Mouse (Mus musculus) embryonic facial prominence, embryonic 15.5 days (tissue): ENCODE measurements around the gene Sgcd. TPM values are rescaled to one million over a fixed set of nuclear protein-coding genes. Genes with fewer than 3 reads are reported as not detected.
"Not testable (repeated sequence)": the region's sequence is repeated elsewhere in the genome, so short reads cannot be mapped to it uniquely, and the experiment has no call there.

Experiments
- ATAC-seq: fragments of 200-750 bp; cut with Nextera tagmentation; 2 replicates; pipeline ENCODE4 v1.8.0; 2017; ENCODE audit warnings: low read depth, moderate TSS enrichment; ENCODE audit not compliant: insufficient number of reproducible peaks, low FRiP score, low TSS enrichment
- H3K27ac ChIP-seq: fragments of 300-500 bp; sonication (generic); replicated peaks from 2 replicates; pipeline ENCODE4 v1.5.1; 2015; ENCODE audit warnings: mild to moderate bottlenecking, inconsistent platforms
- H3K27me3 ChIP-seq: fragments of 300-500 bp; sonication (generic); 2 replicates; pipeline ENCODE4 v1.6.1; 2015; ENCODE audit warnings: inconsistent platforms
- H3K36me3 ChIP-seq: fragments of 300-500 bp; sonication (generic); 2 replicates; pipeline ENCODE4 v1.6.1; 2015; ENCODE audit warnings: mild to moderate bottlenecking, inconsistent platforms
- H3K4me1 ChIP-seq: fragments of 300-500 bp; sonication (generic); 2 replicates; pipeline ENCODE4 v1.6.1; 2015; ENCODE audit warnings: inconsistent platforms
- H3K4me2 ChIP-seq: fragments of 300-500 bp; sonication (generic); replicated peaks from 2 replicates; pipeline ENCODE4 v1.6.1; 2015; ENCODE audit warnings: mild to moderate bottlenecking, inconsistent platforms
- H3K4me3 ChIP-seq: fragments of 300-500 bp; sonication (generic); replicated peaks from 2 replicates; pipeline ENCODE4 v1.5.1; 2015; ENCODE audit warnings: mild to moderate bottlenecking, inconsistent platforms
- H3K9ac ChIP-seq: fragments of 300-500 bp; sonication (generic); 2 replicates; pipeline ENCODE4 v1.6.1; 2015; ENCODE audit warnings: inconsistent platforms
- H3K9me3 ChIP-seq: fragments of 300-500 bp; sonication (generic); replicated peaks from 2 replicates; pipeline ENCODE4 v1.6.1; 2016; ENCODE audit warnings: inconsistent platforms
- WGBS: fragments of 180-500 bp; shearing (Covaris S2); methylation state at CpG from one replicate; pipeline ENCODE4 v1.1.7; 2015; 5-methylcytosine and 5-hydroxymethylcytosine counted together
- polyA plus RNA-seq: library from polyadenylated mRNA; unstranded; fragments of >200 nt; fragmentation: Nextera tagmentation; extraction: Ambion mirVana; gene quantifications from 2 replicates; pipeline ENCODE4 v1.2.1, GENCODE M21; 2015

Sgcd gene
- polyA plus RNA-seq, 1 experiment from 2014 or later = 8.7 TPM

DNA sequence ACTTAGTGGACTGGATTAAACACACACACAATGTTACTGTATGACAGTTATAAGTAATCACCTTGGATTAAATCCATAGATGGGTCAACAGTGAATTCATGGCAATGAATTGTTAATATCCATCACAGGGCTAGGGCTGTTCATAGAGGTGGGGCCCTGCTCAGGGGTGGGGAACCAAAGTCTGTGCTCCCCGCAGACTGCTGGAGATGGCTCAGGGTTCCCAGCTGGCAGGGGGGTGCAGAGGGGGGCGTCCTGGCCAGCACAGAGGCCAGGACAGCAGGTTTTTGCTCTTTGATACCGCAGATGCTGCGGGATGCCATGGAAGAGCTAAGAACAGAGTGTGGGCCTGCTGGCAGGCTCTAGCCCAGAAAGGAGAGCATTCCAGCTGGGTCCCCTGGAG lies 378.9 kb downstream of the Sgcd start:
- H3K27me3 ChIP-seq = no peaks in the 10 kb centered on the region
- ATAC-seq = no peak
- WGBS = 83% methylated on average over 4 of the region's 4 CpGs

DNA sequence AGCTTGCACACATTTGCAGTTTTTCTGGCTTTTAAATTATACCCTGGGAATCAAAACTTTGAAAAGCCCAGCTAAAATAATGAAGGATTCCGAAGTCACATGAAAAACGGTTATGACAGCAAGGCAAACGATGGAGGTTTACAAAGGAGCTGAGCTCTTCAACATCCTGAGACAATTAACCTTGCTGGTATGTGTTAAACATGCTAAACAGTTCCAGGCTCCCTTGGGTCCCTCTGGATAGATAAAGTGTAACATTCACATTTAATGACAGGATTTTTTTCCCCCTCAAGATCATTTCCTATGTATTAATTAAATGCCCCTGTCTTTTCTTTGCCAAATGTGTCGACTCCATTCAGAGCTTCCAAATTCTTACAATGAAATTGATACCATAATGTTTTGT lies 414.1 kb downstream of the Sgcd start:
- Histone ChIP-seq H3K27ac (no peak overlapping the region), H3K27me3 (no peaks in the 10 kb centered on the region), H3K9me3 (no peaks in the 10 kb centered on the region), H3K9ac (no peak overlapping the region), H3K4me3 (no peak overlapping the region), H3K4me2 (no peak overlapping the region), H3K36me3 (no peaks in the 10 kb centered on the region), H3K4me1 (no peaks in the 10 kb centered on the region)
- WGBS = 41% methylated on average over 4 of the region's 4 CpGs
- no peak for ATAC-seq

More for the DNA sequence above, 378.9 kb downstream of the Sgcd start:
- Histone ChIP-seq H3K27ac (no peak overlapping the region), H3K9me3 (no peaks in the 10 kb centered on the region), H3K4me2 (no peak overlapping the region), H3K36me3 (no peaks in the 10 kb centered on the region), H3K4me1 (no peaks in the 10 kb centered on the region), H3K9ac (no peak overlapping the region), H3K4me3 (no peak overlapping the region)

DNA sequence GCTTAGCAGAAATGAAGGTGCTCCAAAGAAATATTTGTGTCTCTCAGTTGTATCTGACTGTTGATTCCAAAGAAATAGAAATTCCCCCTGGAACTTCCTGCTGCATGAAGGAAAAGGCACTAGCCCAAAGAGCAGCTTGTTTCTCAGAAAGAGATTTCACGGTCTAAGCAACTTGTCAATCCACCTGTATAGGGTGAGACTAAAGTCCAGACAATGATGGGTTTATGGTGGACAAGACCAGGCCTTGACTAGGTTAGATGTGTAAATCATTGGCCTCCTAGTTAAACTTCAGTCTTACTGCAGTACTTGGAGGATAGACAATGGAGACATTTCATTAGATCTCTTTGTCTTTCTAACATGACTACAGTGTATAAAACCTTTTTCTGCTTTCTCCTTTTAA lies 420.3 kb downstream of the Sgcd start:
- Histone ChIP-seq H3K27me3 (no peaks in the 10 kb centered on the region), H3K4me3 (no peak overlapping the region), H3K36me3 (no peaks in the 10 kb centered on the region), H3K4me1 (no peaks in the 10 kb centered on the region), H3K9me3 (no peaks in the 10 kb centered on the region), H3K4me2 (no peak overlapping the region), H3K27ac (no peak overlapping the region), H3K9ac (no peak overlapping the region)
- 93% methylated on average over 1 of the region's 1 CpGs for WGBS
- ATAC-seq = no peak

DNA sequence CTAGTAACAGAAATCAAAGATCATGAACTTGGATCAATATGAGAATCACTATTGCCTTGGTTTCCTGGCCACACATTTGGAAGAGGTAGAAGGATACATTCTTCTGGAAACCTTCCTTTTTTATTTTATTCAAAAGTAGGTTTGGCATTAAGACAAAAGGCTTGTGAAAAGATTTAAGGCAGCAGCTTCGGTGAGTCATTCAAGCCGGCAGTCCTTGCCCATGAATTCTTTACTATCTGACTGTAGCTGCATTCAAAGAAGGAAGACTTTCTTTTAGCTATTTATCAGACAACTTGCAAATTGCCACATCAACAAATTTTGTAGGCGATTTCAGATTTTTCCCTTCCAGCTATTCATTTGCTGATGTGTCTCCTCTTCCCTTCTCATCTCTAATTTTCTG lies 422.6 kb downstream of the Sgcd start:
- H3K9ac ChIP-seq = no peak overlapping the region
- 74% methylated on average over 3 of the region's 3 CpGs for WGBS
- H3K36me3 ChIP-seq = no peaks in the 10 kb centered on the region
- ATAC-seq = no peak
- H3K4me3 ChIP-seq = no peak overlapping the region
- H3K4me2 ChIP-seq = no peak overlapping the region
- no peak overlapping the region for H3K27ac ChIP-seq
- no peaks in the 10 kb centered on the region for H3K27me3 ChIP-seq
- no peaks in the 10 kb centered on the region for H3K9me3 ChIP-seq
- no peaks in the 10 kb centered on the region for H3K4me1 ChIP-seq

DNA sequence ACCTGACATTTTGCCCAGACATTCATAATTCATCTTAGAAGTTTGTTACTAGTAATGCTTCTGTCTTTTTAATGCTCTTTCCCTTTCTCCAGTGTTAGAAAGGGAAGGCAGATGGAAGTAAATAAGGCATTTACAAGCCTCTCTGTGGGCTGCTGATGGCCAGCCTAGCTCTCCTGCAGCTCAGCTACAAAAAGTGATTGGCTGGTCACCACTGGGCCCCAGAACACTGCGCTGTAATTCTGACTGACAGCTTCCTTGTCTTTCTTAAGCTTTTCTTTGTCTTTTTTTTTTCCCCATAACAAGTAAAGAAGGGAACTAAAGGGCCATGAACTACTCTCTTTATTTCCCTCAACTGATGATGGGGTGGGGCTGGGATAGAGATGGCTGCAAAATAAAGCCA lies 463.9 kb downstream of the Sgcd start:
- no peak overlapping the region for H3K27ac ChIP-seq
- H3K27me3 ChIP-seq = no peaks in the 10 kb centered on the region
- no peak for ATAC-seq
- H3K4me3 ChIP-seq = no peak overlapping the region
- H3K9me3 ChIP-seq = no peaks in the 10 kb centered on the region
- no peak overlapping the region for H3K9ac ChIP-seq
- H3K4me2 ChIP-seq = no peak overlapping the region
- H3K36me3 ChIP-seq = no peaks in the 10 kb centered on the region
- H3K4me1 ChIP-seq = no peaks in the 10 kb centered on the region
- WGBS = 27% methylated on average over 1 of the region's 1 CpGs

DNA sequence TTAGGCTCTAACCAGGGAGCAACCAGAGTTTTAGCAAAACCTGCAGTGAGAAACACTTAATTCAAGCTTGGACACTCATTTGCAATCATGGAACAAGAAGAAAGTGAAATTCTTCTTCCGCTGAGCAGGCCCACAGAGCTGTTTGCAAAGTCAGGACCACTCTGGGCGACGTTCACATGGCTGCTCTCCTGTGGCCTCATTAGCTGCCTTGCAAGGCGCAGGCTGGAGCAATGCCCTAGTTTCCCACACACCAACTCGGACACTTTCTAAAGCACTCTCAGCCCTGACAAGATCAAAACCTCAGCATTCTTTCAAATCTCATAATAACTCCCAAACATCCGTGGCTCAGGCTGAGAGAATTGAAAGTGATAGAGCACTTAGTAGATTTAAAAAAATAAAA lies 480.7 kb downstream of the Sgcd start:
- Histone ChIP-seq H3K27ac (no peak overlapping the region), H3K4me2 (no peak overlapping the region), H3K9ac (no peak overlapping the region), H3K27me3 (no peaks in the 10 kb centered on the region), H3K4me3 (no peak overlapping the region), H3K9me3 (no peaks in the 10 kb centered on the region), H3K4me1 (no peaks in the 10 kb centered on the region), H3K36me3 (no peaks in the 10 kb centered on the region)
- 64% methylated on average over 6 of the region's 6 CpGs for WGBS
- ATAC-seq = no peak

DNA sequence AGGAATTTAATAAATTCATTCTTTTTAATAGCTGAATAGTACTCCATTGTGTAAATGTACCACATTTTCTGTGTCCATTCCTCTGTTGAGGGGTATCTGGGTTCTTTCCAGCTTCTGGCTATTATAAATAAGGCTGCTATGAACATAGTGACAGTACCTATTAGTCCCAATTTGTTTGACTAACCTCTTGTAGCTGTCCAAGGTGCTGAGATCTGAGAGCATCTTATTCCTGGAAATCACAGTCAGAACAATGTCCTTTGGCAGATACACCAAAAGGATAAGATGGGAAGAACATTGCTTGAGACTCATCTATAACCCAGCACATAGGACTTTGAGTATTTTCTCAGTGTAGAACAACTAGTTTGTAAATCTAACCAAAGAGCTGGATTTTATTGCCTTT lies 485.5 kb downstream of the Sgcd start:
- not testable (repeated sequence) for H3K9me3 ChIP-seq, H3K9ac ChIP-seq, H3K36me3 ChIP-seq, H3K4me3 ChIP-seq, H3K4me1 ChIP-seq, ATAC-seq, H3K27ac ChIP-seq, H3K4me2 ChIP-seq, H3K27me3 ChIP-seq

DNA sequence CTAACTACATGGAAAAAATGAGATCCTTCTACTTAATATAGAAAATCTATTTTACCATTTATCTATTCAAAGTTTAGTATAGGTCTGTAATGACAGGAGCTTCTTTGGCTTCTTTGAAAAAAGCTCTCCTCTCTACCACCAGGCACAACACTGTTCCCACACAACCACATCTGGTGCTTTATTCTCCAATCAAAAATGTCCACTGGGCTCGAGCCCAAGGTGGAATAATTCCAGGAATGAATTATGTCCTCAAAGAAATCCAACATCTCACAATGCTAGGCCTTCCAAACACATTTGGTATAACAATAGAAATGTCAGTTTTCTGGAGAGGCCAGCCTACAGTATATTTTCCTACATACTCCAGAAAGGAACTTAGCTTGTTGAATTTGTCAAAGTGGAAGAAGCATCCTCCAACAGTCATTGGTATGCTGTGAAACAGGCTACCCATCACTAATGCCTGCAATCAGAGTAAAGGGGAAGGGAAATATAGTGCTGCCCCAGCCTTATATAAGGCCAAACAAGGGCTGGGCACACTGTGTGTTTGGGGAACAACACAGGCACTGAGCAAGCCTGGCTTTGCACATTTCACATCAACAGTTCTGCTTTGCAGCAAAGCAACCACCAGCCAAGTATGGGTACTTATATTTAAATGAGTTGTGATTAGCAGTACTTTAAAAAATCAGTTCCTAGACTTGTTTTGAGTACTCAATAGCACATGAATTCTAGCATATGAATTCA lies 515.1 kb downstream of the Sgcd start:
- H3K27me3 ChIP-seq = no peaks in the 10 kb centered on the region
- no peak for ATAC-seq
- no peak overlapping the region for H3K4me2 ChIP-seq
- H3K9me3 ChIP-seq = no peaks in the 10 kb centered on the region
- H3K4me1 ChIP-seq = no peaks in the 10 kb centered on the region
- 39% methylated on average over 1 of the region's 1 CpGs for WGBS
- no peak overlapping the region for H3K27ac ChIP-seq
- H3K4me3 ChIP-seq = no peak overlapping the region
- H3K9ac ChIP-seq = no peak overlapping the region
- H3K36me3 ChIP-seq = no peaks in the 10 kb centered on the region

DNA sequence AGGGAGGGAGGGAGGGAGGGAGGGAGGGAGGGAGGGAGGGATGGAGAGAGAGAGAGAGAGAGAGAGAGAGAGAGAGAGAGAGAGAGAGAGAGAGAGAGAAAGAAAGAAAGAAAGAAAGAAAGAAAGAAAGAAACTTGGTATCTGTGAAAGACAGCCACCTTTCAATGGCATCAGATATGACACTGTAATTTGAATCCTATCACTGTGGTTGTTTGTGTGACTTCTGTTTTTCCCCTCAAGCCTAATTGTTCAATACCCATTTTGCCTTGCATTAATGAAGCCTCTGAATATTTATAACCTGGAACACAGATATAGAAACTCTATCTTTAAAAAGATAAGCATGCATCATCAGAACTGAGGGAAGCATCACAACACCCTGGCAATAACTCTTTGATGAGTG lies 528.1 kb downstream of the Sgcd start:
- not testable (repeated sequence) for H3K4me3 ChIP-seq, H3K36me3 ChIP-seq, H3K9ac ChIP-seq, H3K4me2 ChIP-seq, H3K27me3 ChIP-seq, H3K27ac ChIP-seq, H3K4me1 ChIP-seq, ATAC-seq, H3K9me3 ChIP-seq

DNA sequence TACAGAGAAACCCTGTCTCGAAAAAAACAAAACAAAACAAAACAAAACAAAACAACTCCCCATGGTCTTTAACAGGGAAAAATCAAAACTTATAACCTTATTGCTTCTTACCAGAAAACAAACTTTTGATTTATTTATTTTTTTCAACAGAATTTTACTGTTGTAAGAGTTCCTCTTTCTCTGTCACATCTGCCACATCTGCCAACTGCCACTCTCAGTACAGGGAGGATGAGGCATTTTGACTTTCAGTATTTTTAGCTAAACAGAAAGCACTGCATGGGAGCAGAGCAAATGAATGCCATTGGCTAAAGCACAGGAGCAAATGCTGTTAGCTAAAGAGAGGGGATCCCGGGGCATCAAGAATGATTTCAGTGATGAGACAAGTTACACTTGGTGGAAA lies 528.6 kb downstream of the Sgcd start:
- H3K9me3 ChIP-seq = no peaks in the 10 kb centered on the region

DNA sequence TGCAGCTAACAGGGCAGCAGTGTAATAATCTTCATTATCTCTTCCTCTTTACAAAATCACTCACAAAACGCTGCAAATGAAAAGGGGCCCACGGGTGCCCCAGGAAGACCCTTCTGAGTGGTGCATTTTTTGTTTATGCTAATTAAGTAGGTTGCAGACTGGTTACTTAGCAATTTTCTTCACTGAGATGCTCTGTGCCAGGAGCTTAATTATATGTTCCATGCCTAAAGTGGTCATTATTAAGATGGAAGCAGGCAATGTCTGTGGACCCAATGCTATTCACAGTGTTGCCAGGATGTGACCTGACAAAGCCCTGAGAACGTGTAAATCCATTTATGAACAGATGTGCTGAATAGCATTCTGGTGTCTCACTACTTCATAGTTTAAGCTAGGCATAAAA lies 529.6 kb downstream of the Sgcd start:
- no peak overlapping the region for H3K4me2 ChIP-seq
- H3K27ac ChIP-seq = no peak overlapping the region
- H3K9me3 ChIP-seq = no peaks in the 10 kb centered on the region
- H3K27me3 ChIP-seq = no peaks in the 10 kb centered on the region
- no peak overlapping the region for H3K4me3 ChIP-seq
- no peaks in the 10 kb centered on the region for H3K4me1 ChIP-seq
- no peak overlapping the region for H3K9ac ChIP-seq
- WGBS = 61% methylated on average over 3 of the region's 3 CpGs
- no peaks in the 10 kb centered on the region for H3K36me3 ChIP-seq
- no peak for ATAC-seq

More for the DNA sequence above, 528.6 kb downstream of the Sgcd start:
- Histone ChIP-seq H3K36me3 (no peaks in the 10 kb centered on the region), H3K4me2 (no peak overlapping the region), H3K27me3 (no peaks in the 10 kb centered on the region), H3K4me1 (no peaks in the 10 kb centered on the region), H3K27ac (no peak overlapping the region), H3K4me3 (no peak overlapping the region), H3K9ac (no peak overlapping the region)
- WGBS = 59% methylated on average over 2 of the region's 2 CpGs
- no peak for ATAC-seq

DNA sequence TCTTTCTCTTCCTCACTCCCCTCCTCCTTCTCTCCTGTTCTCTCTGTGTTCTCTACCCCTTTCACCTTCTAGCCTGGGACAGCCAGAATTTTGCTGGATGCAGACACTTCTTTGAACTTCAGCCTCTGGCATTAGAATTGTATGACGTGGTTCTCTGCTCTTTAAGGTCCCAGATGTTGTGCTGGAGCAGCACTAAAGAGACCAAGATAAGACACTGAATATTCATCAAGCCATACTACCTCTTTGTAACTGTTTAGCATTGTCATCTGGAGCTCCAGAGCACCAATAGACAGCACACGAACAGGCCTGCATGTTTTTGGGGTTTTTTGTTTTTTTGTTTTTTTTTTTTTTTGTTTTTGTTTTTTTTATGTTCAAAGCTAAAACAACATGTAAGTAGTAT lies 541.0 kb downstream of the Sgcd start:
- H3K9me3 ChIP-seq = no peaks in the 10 kb centered on the region
- no peak overlapping the region for H3K9ac ChIP-seq
- H3K4me2 ChIP-seq = no peak overlapping the region
- 40% methylated on average over 2 of the region's 2 CpGs for WGBS
- no peak overlapping the region for H3K4me3 ChIP-seq
- ATAC-seq = no peak
- no peaks in the 10 kb centered on the region for H3K4me1 ChIP-seq
- no peak overlapping the region for H3K27ac ChIP-seq
- no peaks in the 10 kb centered on the region for H3K36me3 ChIP-seq
- H3K27me3 ChIP-seq = no peaks in the 10 kb centered on the region
